Mouse (Mus musculus): ENCODE data around the gene Vmn1r43. TPM values are rescaled to one million over a fixed set of nuclear protein-coding genes. Genes with fewer than 3 reads are reported as not detected.

Gene Vmn1r43
- polyA plus RNA-seq, 1 experiment from 2014 or later, result not detected

Other genes with a start within 250 kb of the Vmn1r43 start
- gene Txnrd3, start 232.4 kb downstream of the Vmn1r43 start, polyA plus RNA-seq (2015; fragmentation: Nextera tagmentation; extraction: Ambion mirVana), result 6.1 and 6.6 TPM in 2 replicates
- not detected in 2 replicates for gene Vmn1r40, start 168.9 kb downstream of the Vmn1r43 start, polyA plus RNA-seq (2015; fragmentation: Nextera tagmentation; extraction: Ambion mirVana)
- not detected in 2 replicates for gene Vmn1r41, start 135.6 kb downstream of the Vmn1r43 start, polyA plus RNA-seq (2015; fragmentation: Nextera tagmentation; extraction: Ambion mirVana)
- not detected in 2 replicates for gene Vmn1r42, start within 50 bp of the Vmn1r43 start, polyA plus RNA-seq (2015; fragmentation: Nextera tagmentation; extraction: Ambion mirVana)
- not detected in 2 replicates for gene Vmn1r44, start 7.2 kb upstream of the Vmn1r43 start, polyA plus RNA-seq (2015; fragmentation: Nextera tagmentation; extraction: Ambion mirVana)
- gene Vmn1r45, start 64.2 kb upstream of the Vmn1r43 start, polyA plus RNA-seq (2015; fragmentation: Nextera tagmentation; extraction: Ambion mirVana), result not detected in 2 replicates
- not detected in 2 replicates for gene Vmn1r46, start 92.9 kb upstream of the Vmn1r43 start, polyA plus RNA-seq (2015; fragmentation: Nextera tagmentation; extraction: Ambion mirVana)
- gene Vmn1r47, start 139.7 kb upstream of the Vmn1r43 start, polyA plus RNA-seq (2015; fragmentation: Nextera tagmentation; extraction: Ambion mirVana), result not detected in 2 replicates
- not detected in 2 replicates for gene Vmn1r48, start 160.4 kb upstream of the Vmn1r43 start, polyA plus RNA-seq (2015; fragmentation: Nextera tagmentation; extraction: Ambion mirVana)
- gene Vmn1r49, start 202.1 kb upstream of the Vmn1r43 start, polyA plus RNA-seq (2015; fragmentation: Nextera tagmentation; extraction: Ambion mirVana), result not detected in 2 replicates
- not detected in 2 replicates for gene Vmn1r50, start 225.0 kb upstream of the Vmn1r43 start, polyA plus RNA-seq (2015; fragmentation: Nextera tagmentation; extraction: Ambion mirVana)
- gene Vmn1r51, start 246.2 kb upstream of the Vmn1r43 start, polyA plus RNA-seq (2015; fragmentation: Nextera tagmentation; extraction: Ambion mirVana), result not detected in 2 replicates

Data from intestine, embryonic 16.5 days (tissue).